Comparison of ENCODE assay signal across 9 mouse cellular contexts in genomic region chr17:32025386-32025785, GRCm38 (mm10). TPM values are rescaled to one million over a fixed set of nuclear protein-coding genes. Genes with fewer than 3 reads are reported as not detected.
DNase-seq lines count a peak whose midpoint lies in the region; ATAC-seq lines count a peak whose summit lies in the region.
"Had no signal": no experiment of that assay in that cellular context is flagged by ENCODE, and none has a peak within 500 bp of the region (broad histone marks: within the 10 kb centered on the region; RNA-seq: fewer than 3 reads in every experiment).

No protein-coding gene starts in this region.

- no peak overlapping the region for H3K4me2 ChIP-seq in hindbrain, embryonic 11.5 days (replicated peaks; ENCODE audit: low read depth, low read length)
- no peak overlapping the region for H3K4me2 ChIP-seq in hindbrain, embryonic 12.5 days (replicated peaks)
- no peak overlapping the region for H3K4me2 ChIP-seq in midbrain, embryonic 14.5 days (ENCODE audit: low read length)

- H3K4me1 ChIP-seq in hindbrain, embryonic 11.5 days (replicated peaks; ENCODE audit: control insufficient read depth, insufficient read depth, low read length), result no peaks in the 10 kb centered on the region
- peaks cover 5% of the 10 kb centered on the region for H3K4me1 ChIP-seq in hindbrain, embryonic 12.5 days
- no peaks in the 10 kb centered on the region for H3K4me1 ChIP-seq in midbrain, embryonic 14.5 days (ENCODE audit: control insufficient read depth, insufficient read depth, low read length)

- no peak overlapping the region for H3K4me3 ChIP-seq in hindbrain, embryonic 11.5 days (ENCODE audit: low read depth, low read length)
- H3K4me3 ChIP-seq in hindbrain, embryonic 12.5 days, result no peak overlapping the region
- no peak overlapping the region for H3K4me3 ChIP-seq in midbrain, embryonic 14.5 days (replicated peaks; ENCODE audit: low read depth, low read length)
- H3K4me3 ChIP-seq: myocyte had no signal

- peak; percentile 77 for DNase-seq in hindbrain, embryonic 11.5 days (ENCODE audit: low spot score)
- DNase-seq in c-Kit-positive CD71-negative TER-119-negative erythroid progenitor cells, embryonic 14.5 days (ENCODE audit: low read depth), result peak; percentile 50
- DNase-seq in frontal cortex, postnatal 36 days (ENCODE audit: low spot score in 2 of 2), result peak; percentile 57 to 67
- peak; percentile 68 to 69 for DNase-seq in left cerebral cortex, postnatal 10 days (ENCODE audit: extremely low spot score in 1 of 2, low spot score in 2 of 2)
- DNase-seq in midbrain, embryonic 14.5 days, result peak; percentile 87
- DNase-seq in spleen, postnatal 36 days (ENCODE audit: low spot score in 2 of 2), result peak; percentile 52 to 61

- no peak for ATAC-seq in hindbrain, embryonic 11.5 days (ENCODE audit: low FRiP score)
- ATAC-seq in hindbrain, embryonic 12.5 days (ENCODE audit: low FRiP score), result no peak; the same call in 1 of the 2 replicates
- ATAC-seq in inflammation-experienced regulatory T-cells, adult 6 months, result peak; percentile 56
- no peak for ATAC-seq in midbrain, embryonic 14.5 days (ENCODE audit: low FRiP score, low TSS enrichment)

- no peak overlapping the region for H3K9ac ChIP-seq in hindbrain, embryonic 11.5 days (ENCODE audit: low read depth, low read length)
- H3K9ac ChIP-seq in hindbrain, embryonic 12.5 days, result no peak overlapping the region
- no peak overlapping the region for H3K9ac ChIP-seq in midbrain, embryonic 14.5 days (replicated peaks; ENCODE audit: low read length)

- H3K9me3 ChIP-seq in hindbrain, embryonic 11.5 days (ENCODE audit: control insufficient read depth, low read length), result no peaks in the 10 kb centered on the region
- no peaks in the 10 kb centered on the region for H3K9me3 ChIP-seq in hindbrain, embryonic 12.5 days (replicated peaks)
- no peaks in the 10 kb centered on the region for H3K9me3 ChIP-seq in midbrain, embryonic 14.5 days (ENCODE audit: control insufficient read depth, low read length)

- H3K36me3 ChIP-seq in hindbrain, embryonic 11.5 days (ENCODE audit: control insufficient read depth, insufficient read depth, low read length), result no peaks in the 10 kb centered on the region
- H3K36me3 ChIP-seq in hindbrain, embryonic 12.5 days, result no peaks in the 10 kb centered on the region
- H3K36me3 ChIP-seq in midbrain, embryonic 14.5 days (ENCODE audit: control insufficient read depth, insufficient read depth, low read length), result no peaks in the 10 kb centered on the region

- H3K27ac ChIP-seq in hindbrain, embryonic 11.5 days (ENCODE audit: low read depth, low read length), result no peak overlapping the region
- H3K27ac ChIP-seq in hindbrain, embryonic 12.5 days, result no peak overlapping the region
- no peak overlapping the region for H3K27ac ChIP-seq in midbrain, embryonic 14.5 days (replicated peaks; ENCODE audit: low read depth, low read length)

- 13% methylated on average over 2 of the region's 2 CpGs for WGBS in hindbrain, embryonic 11.5 days
- WGBS in hindbrain, embryonic 12.5 days, result 8% methylated on average over 2 of the region's 2 CpGs
- WGBS in midbrain, embryonic 14.5 days, result 6% methylated on average over 2 of the region's 2 CpGs

- H3K27me3 ChIP-seq in hindbrain, embryonic 11.5 days (ENCODE audit: control insufficient read depth, insufficient read depth, low read length), result no peaks in the 10 kb centered on the region
- no peaks in the 10 kb centered on the region for H3K27me3 ChIP-seq in hindbrain, embryonic 12.5 days
- no peaks in the 10 kb centered on the region for H3K27me3 ChIP-seq in midbrain, embryonic 14.5 days (ENCODE audit: control insufficient read depth, insufficient read depth, low read length)

- intact Hi-C loops in left cerebral cortex, postnatal 10 days (cut with DNase I), result loop anchor here (1.0 to 10.0 kb wide), 3 partner anchors 47 to 501 kb away; partner anchors contain the start of gene Ndufv3

RNA-seq across cellular contexts. Expression of gene Rrp1b, which starts 10.5 kb away (rescaled TPM):
- polyA plus RNA-seq in hindbrain, embryonic 11.5 days (2014; fragmentation: Nextera tagmentation; extraction: Ambion mirVana), result 51.7 and 65.0 TPM in 2 replicates
- polyA plus RNA-seq in hindbrain, embryonic 12.5 days (2016; fragmentation: Nextera tagmentation; extraction: Ambion mirVana), result 44.7 and 45.4 TPM in 2 replicates
- 10 to 100 TPM; 59.8 to 76.9 (median 64.4) TPM for polyA plus RNA-seq in inflammation-experienced regulatory T-cells, adult 6 months (2017; shearing (Covaris generic))
- 10 to 100 TPM; 21.2 to 22.3 TPM for total RNA-seq in left cerebral cortex, postnatal 10 days (2021)
- polyA plus RNA-seq in midbrain, embryonic 14.5 days (2014; fragmentation: Nextera tagmentation; extraction: Ambion mirVana), result 35.3 and 38.8 TPM in 2 replicates

RNA-seq across cellular contexts. Expression of gene Hsf2bp, which starts 10.8 kb away (rescaled TPM):
- polyA plus RNA-seq in hindbrain, embryonic 11.5 days (2014; fragmentation: Nextera tagmentation; extraction: Ambion mirVana), result 0.57 and 0.64 TPM in 2 replicates
- 0.56 and 0.78 TPM in 2 replicates for polyA plus RNA-seq in hindbrain, embryonic 12.5 days (2016; fragmentation: Nextera tagmentation; extraction: Ambion mirVana)
- polyA plus RNA-seq in inflammation-experienced regulatory T-cells, adult 6 months (2017; shearing (Covaris generic)), result 1 to 10 TPM in 2 of 3 experiments, under 1 TPM in 1; 0.57 to 5.1 (median 3.2) TPM
- 1 to 10 TPM in 1 of 2 experiments, under 1 TPM in 1; 0.93 to 1.4 TPM for total RNA-seq in left cerebral cortex, postnatal 10 days (2021)
- polyA plus RNA-seq in midbrain, embryonic 14.5 days (2014; fragmentation: Nextera tagmentation; extraction: Ambion mirVana), result 0.43 and 0.47 TPM in 2 replicates
